Mouse (Mus musculus) heart, embryonic 16.5 days (tissue): Measurements from ENCODE around the gene Kmt2a. TPM values are rescaled to one million over a fixed set of nuclear protein-coding genes. Genes with fewer than 3 reads are reported as not detected.

Source experiments
- ATAC-seq: fragments of 200-750 bp; cut with Nextera tagmentation; replicated peaks from 2 replicates; pipeline ENCODE4 v1.8.0; 2017; ENCODE audit warnings: moderate number of reproducible peaks; ENCODE audit not compliant: insufficient read depth, low FRiP score; ENCODE audit errors: extremely low read depth
- H3K27ac ChIP-seq: fragments of 300-500 bp; sonication (generic); 2 replicates; pipeline ENCODE4 v1.5.1; 2014; ENCODE audit warnings: mild to moderate bottlenecking, low read length, control low read depth, moderate library complexity
- H3K27me3 ChIP-seq: fragments of 300-500 bp; sonication (generic); 2 replicates; pipeline ENCODE4 v1.6.1; 2014; ENCODE audit warnings: low read length, mixed read lengths; ENCODE audit not compliant: control insufficient read depth, insufficient read depth
- H3K36me3 ChIP-seq: fragments of 300-500 bp; sonication (generic); 2 replicates; pipeline ENCODE4 v1.6.1; 2014; ENCODE audit not compliant: control insufficient read depth, insufficient read depth
- H3K4me1 ChIP-seq: fragments of 300-500 bp; sonication (generic); 2 replicates; pipeline ENCODE4 v1.6.1; 2014; ENCODE audit warnings: low read length, mixed read lengths; ENCODE audit not compliant: control insufficient read depth, insufficient read depth
- H3K4me2 ChIP-seq: fragments of 300-500 bp; sonication (generic); 2 replicates; pipeline ENCODE4 v1.6.1; 2014; ENCODE audit warnings: low read depth, mild to moderate bottlenecking, control low read depth, low read length
- H3K4me3 ChIP-seq: fragments of 300-500 bp; sonication (generic); 2 replicates; pipeline ENCODE4 v1.5.1; 2014; ENCODE audit warnings: mild to moderate bottlenecking, control low read depth, low read length
- H3K9ac ChIP-seq: fragments of 300-500 bp; sonication (generic); 2 replicates; pipeline ENCODE4 v1.6.1; 2014; ENCODE audit warnings: low read length, control low read depth
- H3K9me3 ChIP-seq: fragments of 300-500 bp; sonication (generic); replicated peaks from 2 replicates; pipeline ENCODE4 v1.6.1; 2016; ENCODE audit warnings: low read length; ENCODE audit not compliant: control insufficient read depth
- WGBS: fragments of 180-500 bp; shearing (Covaris S2); extraction: QIAGEN DNeasy Blood & Tissue Kit; methylation state at CpG from one replicate; pipeline ENCODE4 v1.1.7; 2014; 5-methylcytosine and 5-hydroxymethylcytosine counted together
- polyA plus RNA-seq: library from polyadenylated mRNA; unstranded; fragments of >200 nt; fragmentation: Nextera tagmentation; extraction: Ambion mirVana; gene quantifications from 2 replicates; pipeline ENCODE4 v1.2.1, GENCODE M21; 2015

Gene Kmt2a
- polyA plus RNA-seq, 1 experiment from 2014 or later: 7.7 TPM

DNA sequence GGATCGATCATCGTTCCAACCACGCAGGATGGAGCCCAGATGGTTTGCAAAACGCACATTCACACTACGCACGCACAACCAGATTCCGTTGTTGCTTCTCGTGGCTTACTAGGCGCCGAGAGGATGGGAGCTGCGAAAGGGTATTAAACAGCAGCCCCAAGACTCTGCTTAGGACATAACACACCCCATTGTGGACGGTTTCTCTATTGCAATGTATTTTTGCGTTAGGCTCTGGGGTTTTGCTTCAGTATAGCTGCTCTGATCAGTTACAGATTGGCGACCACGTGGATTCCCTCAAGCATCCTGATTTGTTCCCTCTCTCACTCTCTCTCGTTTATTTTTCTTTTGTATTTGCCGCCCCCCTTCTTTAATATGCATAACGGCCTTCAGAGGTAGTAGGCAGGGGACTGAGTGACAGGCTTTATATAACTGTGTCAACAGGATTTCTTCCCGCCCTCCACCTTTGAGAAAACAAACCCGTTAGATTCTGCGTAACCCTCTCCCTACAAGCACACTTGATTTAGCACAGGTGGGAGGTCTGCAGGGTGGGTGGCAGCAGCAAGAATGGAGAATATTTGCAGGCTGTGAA, 2.0 kb upstream of the Kmt2a start:
- no peak for ATAC-seq
- peak overlapping the region; percentile 99 for H3K4me3 ChIP-seq
- 0 out of 2 replicates have a peak overlapping the region, but pooled peaks have one; percentile 37 for H3K9ac ChIP-seq
- H3K27ac ChIP-seq: no peak overlapping the region
- under 1% methylated on average over 21 of the region's 21 CpGs for WGBS
- no peaks in the 10 kb centered on the region for H3K9me3 ChIP-seq
- H3K27me3 ChIP-seq: no peaks in the 10 kb centered on the region
- no peaks in the 10 kb centered on the region for H3K36me3 ChIP-seq
- H3K4me1 ChIP-seq: peaks cover 27% of the 10 kb centered on the region
- peak overlapping the region; percentile 100 for H3K4me2 ChIP-seq

- Histone ChIP-seq H3K4me3 (peak overlapping the region; percentile 99), H3K4me2 (peak overlapping the region; percentile 100), H3K36me3 (no peaks in the 10 kb centered on the region; the same call in 1 of the 2 replicates), H3K9ac (peak overlapping the region; percentile 94), H3K4me1 (peaks cover 32% of the 10 kb centered on the region), H3K27ac (peak overlapping the region; percentile 98), H3K27me3 (no peaks in the 10 kb centered on the region), H3K9me3 (no peaks in the 10 kb centered on the region)
- peak; percentile 39; the same call in 1 of the 2 replicates for ATAC-seq
- WGBS: under 1% methylated on average over 26 of the region's 27 CpGs
Measured at GRCm38 (mm10) chr9:44882436-44882980, 1.4 kb upstream of the Kmt2a start.

DNA sequence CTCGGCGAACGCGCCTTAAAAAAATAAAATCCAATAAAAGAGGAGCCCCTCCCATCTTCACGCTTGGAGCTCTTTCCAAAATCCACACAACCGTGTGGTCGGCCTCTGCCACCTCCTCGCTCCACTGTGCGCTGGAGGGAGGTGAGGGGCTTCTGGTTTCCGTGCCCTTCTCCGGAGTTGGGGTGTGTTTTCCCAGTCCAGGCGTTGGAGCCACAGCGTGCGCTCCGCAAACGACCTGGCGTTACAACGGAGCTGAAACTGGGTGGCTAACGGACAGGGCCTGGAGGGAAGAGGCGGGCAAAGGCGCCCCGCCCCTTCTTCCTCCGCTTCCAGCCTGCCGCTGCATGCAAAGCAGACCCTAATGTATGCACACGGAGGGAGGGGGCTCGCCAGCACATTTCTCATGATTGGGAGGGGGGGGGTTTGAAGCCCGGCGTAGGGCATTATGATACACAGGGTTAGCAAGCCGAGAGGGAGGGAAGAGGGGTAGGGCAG, 892 bp upstream of the Kmt2a start:
- H3K36me3 ChIP-seq: no peaks in the 10 kb centered on the region; the same call in 1 of the 2 replicates
- ATAC-seq: peak; percentile 81
- peaks cover 32% of the 10 kb centered on the region for H3K4me1 ChIP-seq
- no peaks in the 10 kb centered on the region for H3K27me3 ChIP-seq
- peak overlapping the region; percentile 100 for H3K4me2 ChIP-seq
- WGBS: under 1% methylated on average over 29 of the region's 29 CpGs
- peak overlapping the region; percentile 94 for H3K9ac ChIP-seq
- H3K4me3 ChIP-seq: peak overlapping the region; percentile 99
- H3K27ac ChIP-seq: peak overlapping the region; percentile 98
- H3K9me3 ChIP-seq: no peaks in the 10 kb centered on the region

- Histone ChIP-seq H3K4me2 (peak overlapping the region; percentile 98), H3K4me1 (peaks cover 35% of the 10 kb centered on the region), H3K4me3 (peak overlapping the region; percentile 99), H3K27ac (peak overlapping the region; percentile 92), H3K9me3 (no peaks in the 10 kb centered on the region), H3K9ac (peak overlapping the region; percentile 98), H3K36me3 (no peaks in the 10 kb centered on the region; the same call in 1 of the 2 replicates), H3K27me3 (no peaks in the 10 kb centered on the region)
- under 1% methylated on average over 40 of the region's 44 CpGs for WGBS
- ATAC-seq: peak; percentile 8; the same call in 1 of the 2 replicates
Measured at GRCm38 (mm10) chr9:44880309-44881081, 601 bp downstream of the Kmt2a start.

DNA sequence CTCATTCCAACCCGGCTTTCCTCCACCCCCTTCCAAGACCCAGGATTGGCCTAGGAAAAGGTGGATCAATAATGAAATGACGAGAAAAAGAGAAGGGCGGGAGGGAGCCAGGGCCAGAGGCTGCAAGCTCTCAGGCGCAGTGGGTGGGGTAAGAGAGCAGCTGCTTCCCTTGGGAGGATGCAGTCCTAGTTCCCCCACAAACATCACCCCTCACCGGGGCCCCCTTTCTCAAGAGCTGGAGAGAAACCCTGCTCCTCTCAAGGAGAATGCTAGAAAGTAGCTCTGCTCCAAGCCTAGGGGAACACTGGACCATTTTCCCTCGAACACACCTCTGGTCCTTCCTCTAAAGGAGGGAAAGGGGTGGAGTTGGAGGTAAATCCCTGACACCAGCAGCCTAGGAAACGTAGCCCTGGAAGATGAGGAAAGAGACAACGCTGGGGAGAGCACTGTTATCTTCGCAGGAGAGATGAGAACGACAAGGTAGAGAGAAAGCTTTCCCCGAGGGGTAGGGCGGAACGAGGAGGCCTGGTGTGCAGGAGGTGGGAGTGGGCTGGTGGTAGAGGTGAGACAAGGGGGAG, 1.3 kb downstream of the Kmt2a start:
- Histone ChIP-seq H3K36me3 (no peaks in the 10 kb centered on the region; the same call in 1 of the 2 replicates), H3K9ac (peak overlapping the region; percentile 98), H3K4me3 (peak overlapping the region; percentile 99), H3K27me3 (no peaks in the 10 kb centered on the region), H3K4me1 (peaks cover 37% of the 10 kb centered on the region), H3K4me2 (peak overlapping the region; percentile 98), H3K27ac (peak overlapping the region; percentile 92), H3K9me3 (no peaks in the 10 kb centered on the region)
- ATAC-seq: no peak
- 3% methylated on average over 13 of the region's 13 CpGs for WGBS

- Histone ChIP-seq H3K9ac (peak overlapping the region; percentile 98), H3K27me3 (no peaks in the 10 kb centered on the region), H3K9me3 (no peaks in the 10 kb centered on the region), H3K4me2 (peak overlapping the region; percentile 98), H3K4me1 (peaks cover 39% of the 10 kb centered on the region), H3K4me3 (peak overlapping the region; percentile 99), H3K36me3 (no peaks in the 10 kb centered on the region; the same call in 1 of the 2 replicates), H3K27ac (peak overlapping the region; percentile 92)
- ATAC-seq: no peak
- 24% methylated on average over 9 of the region's 9 CpGs for WGBS
Measured at GRCm38 (mm10) chr9:44878776-44879500, 2.2 kb downstream of the Kmt2a start.

DNA sequence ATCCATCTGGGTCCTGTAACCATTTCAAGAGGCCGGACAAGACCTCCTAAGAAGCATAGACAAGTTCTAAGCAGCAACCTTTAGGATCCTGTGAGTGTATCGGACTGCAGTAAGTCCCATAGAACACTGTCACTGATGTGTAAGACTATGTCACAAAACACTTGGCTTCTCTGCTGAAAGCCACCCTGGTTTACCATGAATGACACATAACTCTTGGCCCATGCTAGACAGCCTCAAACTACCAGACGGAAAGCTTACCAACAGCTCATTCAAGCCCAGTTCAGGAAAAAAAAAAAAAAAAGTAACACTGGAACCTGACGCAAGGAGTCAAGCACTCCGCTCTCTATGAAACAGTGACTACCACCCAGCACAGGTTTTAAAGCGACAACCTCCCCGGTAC, 3.4 kb downstream of the Kmt2a start:
- Histone ChIP-seq H3K9me3 (no peaks in the 10 kb centered on the region), H3K27me3 (no peaks in the 10 kb centered on the region), H3K27ac (no peak overlapping the region), H3K9ac (no peak overlapping the region), H3K36me3 (no peaks in the 10 kb centered on the region; the same call in 1 of the 2 replicates), H3K4me1 (peaks cover 42% of the 10 kb centered on the region), H3K4me2 (no peak overlapping the region), H3K4me3 (no peak overlapping the region)
- WGBS: 88% methylated on average over 7 of the region's 7 CpGs
- no peak for ATAC-seq

- WGBS: 62% methylated on average over 7 of the region's 7 CpGs
- no peak for ATAC-seq
- H3K9ac ChIP-seq: 0 out of 2 replicates have a peak overlapping the region, but pooled peaks have one; percentile 21
- no peaks in the 10 kb centered on the region for H3K27me3 ChIP-seq
- no peak overlapping the region for H3K4me3 ChIP-seq
- peaks cover 50% of the 10 kb centered on the region for H3K4me1 ChIP-seq
- H3K9me3 ChIP-seq: no peaks in the 10 kb centered on the region
- H3K36me3 ChIP-seq: no peaks in the 10 kb centered on the region; the same call in 1 of the 2 replicates
- peak overlapping the region; percentile 14; the same call in 1 of the 2 replicates for H3K4me2 ChIP-seq
- H3K27ac ChIP-seq: 0 out of 2 replicates have a peak overlapping the region, but pooled peaks have one; percentile 10
Measured at GRCm38 (mm10) chr9:44875476-44875875, 5.6 kb downstream of the Kmt2a start.
